Mouse (Mus musculus): ENCODE data around the gene Cfh. TPM values are rescaled to one million over a fixed set of nuclear protein-coding genes. Genes with fewer than 3 reads are reported as not detected.
"Not testable (repeated sequence)": the region's sequence is repeated elsewhere in the genome, so short reads cannot be mapped to it uniquely, and the experiment has no call there.

The Cfh gene
- polyA plus RNA-seq (2014; fragmentation: Nextera tagmentation; extraction: Ambion mirVana) = 0.80 and 1.1 TPM in 2 replicates

- H3K27ac ChIP-seq (replicated peaks; ENCODE audit: low read depth, low read length); H3K9me3 ChIP-seq (ENCODE audit: control insufficient read depth, low read length); H3K4me1 ChIP-seq (ENCODE audit: control insufficient read depth, insufficient read depth, low read length); ATAC-seq (ENCODE audit: insufficient number of reproducible peaks, low FRiP score, low TSS enrichment, low read depth); H3K9ac ChIP-seq (ENCODE audit: low read length); H3K27me3 ChIP-seq (ENCODE audit: control insufficient read depth, insufficient read depth, low read length); H3K4me3 ChIP-seq (ENCODE audit: low read depth, low read length); H3K4me2 ChIP-seq (ENCODE audit: low read depth, severe bottlenecking); H3K36me3 ChIP-seq (ENCODE audit: control insufficient read depth, insufficient read depth, low read length); DNase-seq (ENCODE audit: low spot score): not testable (repeated sequence)
Observed at GRCm38 (mm10) chr1:140183664-140184063, at the start of gene Cfh. Cfh (minus strand) TSS chr1:140183764.

DNA sequence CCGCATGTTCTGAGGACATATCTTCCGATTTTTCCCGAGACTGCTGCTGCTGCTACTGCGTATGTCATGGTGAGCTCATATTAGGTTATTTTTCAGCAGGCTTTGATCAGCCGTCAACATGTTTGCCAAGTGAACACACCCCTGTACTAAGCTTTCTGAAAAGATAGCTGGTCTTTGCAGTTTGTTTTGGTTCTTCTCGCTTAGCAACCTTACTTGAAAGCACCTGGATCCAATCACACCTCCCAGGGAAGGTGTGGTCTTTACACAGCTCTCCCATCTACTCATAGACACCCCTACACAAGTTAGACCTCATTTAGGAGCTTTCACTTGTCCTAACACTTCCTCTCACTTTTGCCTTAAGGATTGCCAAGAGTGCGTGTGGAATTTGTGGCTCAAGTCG, 43.1 kb upstream of the Cfh start:
- DNase-seq (ENCODE audit: low spot score) (no peak), ATAC-seq (ENCODE audit: insufficient number of reproducible peaks, low FRiP score, low TSS enrichment, low read depth) (no peak)
- no peaks in the 10 kb centered on the region for H3K9me3 ChIP-seq (ENCODE audit: control insufficient read depth, low read length)

DNA sequence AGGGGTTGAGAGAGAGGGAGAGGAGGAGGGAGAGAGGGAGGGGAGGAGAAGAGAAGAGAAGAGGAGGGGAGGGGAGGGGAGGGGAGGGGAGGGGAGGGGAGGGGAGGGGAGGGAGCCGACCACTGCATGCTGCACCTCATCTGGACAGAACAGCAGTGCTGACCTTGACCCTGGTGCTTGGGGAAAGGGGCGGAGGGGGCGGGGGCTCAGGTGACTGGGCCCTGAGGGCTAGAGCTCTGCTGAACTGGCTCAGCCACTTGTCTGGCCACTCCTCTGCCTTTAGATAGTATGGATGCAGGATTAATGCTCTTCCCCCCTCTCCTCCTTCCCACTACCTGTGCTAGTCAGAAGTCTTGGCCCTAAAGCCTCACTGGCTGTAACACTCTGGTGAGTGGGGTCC, 41.7 kb upstream of the Cfh start:
- no peaks in the 10 kb centered on the region for H3K4me1 ChIP-seq (ENCODE audit: control insufficient read depth, insufficient read depth, low read length)
- no peak overlapping the region for H3K9ac ChIP-seq (ENCODE audit: low read length)
- no peak for DNase-seq (ENCODE audit: low spot score)
- H3K27me3 ChIP-seq (ENCODE audit: control insufficient read depth, insufficient read depth, low read length) = no peaks in the 10 kb centered on the region
- ATAC-seq (ENCODE audit: insufficient number of reproducible peaks, low FRiP score, low TSS enrichment, low read depth) = no peak
- H3K9me3 ChIP-seq (ENCODE audit: control insufficient read depth, low read length) = no peaks in the 10 kb centered on the region
- 20% methylated on average over 1 of the region's 3 CpGs for WGBS
- no peak overlapping the region for H3K27ac ChIP-seq (replicated peaks; ENCODE audit: low read depth, low read length)
- no peaks in the 10 kb centered on the region for H3K36me3 ChIP-seq (ENCODE audit: control insufficient read depth, insufficient read depth, low read length)
- H3K4me2 ChIP-seq (ENCODE audit: low read depth, severe bottlenecking) = no peak overlapping the region
- no peak overlapping the region for H3K4me3 ChIP-seq (ENCODE audit: low read depth, low read length)

More for the DNA sequence above, 43.1 kb upstream of the Cfh start:
- H3K27ac ChIP-seq (replicated peaks; ENCODE audit: low read depth, low read length) = no peak overlapping the region
- no peaks in the 10 kb centered on the region for H3K4me1 ChIP-seq (ENCODE audit: control insufficient read depth, insufficient read depth, low read length)
- no peaks in the 10 kb centered on the region for H3K27me3 ChIP-seq (ENCODE audit: control insufficient read depth, insufficient read depth, low read length)
- WGBS = 83% methylated on average over 8 of the region's 8 CpGs
- H3K36me3 ChIP-seq (ENCODE audit: control insufficient read depth, insufficient read depth, low read length) = no peaks in the 10 kb centered on the region
- no peak overlapping the region for H3K9ac ChIP-seq (ENCODE audit: low read length)
- no peak overlapping the region for H3K4me2 ChIP-seq (ENCODE audit: low read depth, severe bottlenecking)
- no peak overlapping the region for H3K4me3 ChIP-seq (ENCODE audit: low read depth, low read length)

- WGBS = 86% methylated on average over 2 of the region's 2 CpGs
- H3K36me3 ChIP-seq (ENCODE audit: control insufficient read depth, insufficient read depth, low read length) = no peaks in the 10 kb centered on the region
- ATAC-seq (ENCODE audit: insufficient number of reproducible peaks, low FRiP score, low TSS enrichment, low read depth) = no peak
- H3K4me1 ChIP-seq (ENCODE audit: control insufficient read depth, insufficient read depth, low read length) = no peaks in the 10 kb centered on the region
- no peak overlapping the region for H3K4me3 ChIP-seq (ENCODE audit: low read depth, low read length)
- H3K27ac ChIP-seq (replicated peaks; ENCODE audit: low read depth, low read length) = no peak overlapping the region
- no peak overlapping the region for H3K4me2 ChIP-seq (ENCODE audit: low read depth, severe bottlenecking)
- no peak for DNase-seq (ENCODE audit: low spot score)
- no peaks in the 10 kb centered on the region for H3K27me3 ChIP-seq (ENCODE audit: control insufficient read depth, insufficient read depth, low read length)
- no peak overlapping the region for H3K9ac ChIP-seq (ENCODE audit: low read length)
- H3K9me3 ChIP-seq (ENCODE audit: control insufficient read depth, low read length) = no peaks in the 10 kb centered on the region
Observed at GRCm38 (mm10) chr1:140205329-140205728, 21.8 kb upstream of the Cfh start.

GRCm38 (mm10) chr1:140188500-140188899, 4.9 kb upstream of the Cfh start:
- DNase-seq (ENCODE audit: low spot score); H3K4me1 ChIP-seq (ENCODE audit: control insufficient read depth, insufficient read depth, low read length); H3K9ac ChIP-seq (ENCODE audit: low read length); H3K36me3 ChIP-seq (ENCODE audit: control insufficient read depth, insufficient read depth, low read length); ATAC-seq (ENCODE audit: insufficient number of reproducible peaks, low FRiP score, low TSS enrichment, low read depth); H3K27ac ChIP-seq (replicated peaks; ENCODE audit: low read depth, low read length); H3K27me3 ChIP-seq (ENCODE audit: control insufficient read depth, insufficient read depth, low read length); H3K9me3 ChIP-seq (ENCODE audit: control insufficient read depth, low read length); H3K4me3 ChIP-seq (ENCODE audit: low read depth, low read length); H3K4me2 ChIP-seq (ENCODE audit: low read depth, severe bottlenecking): not testable (repeated sequence)
- 83% methylated on average over 2 of the region's 2 CpGs for WGBS

DNA sequence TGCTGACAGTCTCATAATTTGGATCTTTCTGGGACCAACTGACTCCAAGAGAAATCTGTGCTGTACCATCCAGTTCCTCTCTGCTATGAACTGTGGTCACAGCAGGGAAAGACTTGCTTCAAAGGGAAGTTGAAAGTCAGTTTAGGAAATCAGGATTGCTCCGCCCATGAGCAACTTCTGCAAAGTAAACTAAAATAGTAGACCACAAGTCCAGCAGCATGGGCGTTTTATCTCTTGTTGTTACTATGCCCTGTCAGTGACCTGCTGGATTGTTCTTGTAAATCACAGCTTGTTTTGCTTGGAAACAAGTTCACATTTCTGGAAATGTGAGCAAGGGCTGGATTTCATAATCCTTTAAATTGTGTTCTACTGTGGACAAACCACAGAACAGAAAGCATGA, 356 bp downstream of the Cfh start:
- no peak for ATAC-seq (ENCODE audit: insufficient number of reproducible peaks, low FRiP score, low TSS enrichment, low read depth)
- H3K9ac ChIP-seq (ENCODE audit: low read length) = no peak overlapping the region
- no peak overlapping the region for H3K4me2 ChIP-seq (ENCODE audit: low read depth, severe bottlenecking)
- no peak overlapping the region for H3K27ac ChIP-seq (replicated peaks; ENCODE audit: low read depth, low read length)
- no peaks in the 10 kb centered on the region for H3K27me3 ChIP-seq (ENCODE audit: control insufficient read depth, insufficient read depth, low read length)
- H3K4me1 ChIP-seq (ENCODE audit: control insufficient read depth, insufficient read depth, low read length) = no peaks in the 10 kb centered on the region
- H3K4me3 ChIP-seq (ENCODE audit: low read depth, low read length) = no peak overlapping the region
- no peaks in the 10 kb centered on the region for H3K9me3 ChIP-seq (ENCODE audit: control insufficient read depth, low read length)
- H3K36me3 ChIP-seq (ENCODE audit: control insufficient read depth, insufficient read depth, low read length) = no peaks in the 10 kb centered on the region
- DNase-seq (ENCODE audit: low spot score) = no peak
- WGBS = 67% methylated on average over 2 of the region's 2 CpGs

- Histone ChIP-seq H3K4me1 (ENCODE audit: control insufficient read depth, insufficient read depth, low read length) (no peaks in the 10 kb centered on the region), H3K27me3 (ENCODE audit: control insufficient read depth, insufficient read depth, low read length) (no peaks in the 10 kb centered on the region), H3K9ac (ENCODE audit: low read length) (no peak overlapping the region), H3K36me3 (ENCODE audit: control insufficient read depth, insufficient read depth, low read length) (no peaks in the 10 kb centered on the region), H3K4me3 (ENCODE audit: low read depth, low read length) (no peak overlapping the region), H3K9me3 (ENCODE audit: control insufficient read depth, low read length) (no peaks in the 10 kb centered on the region), H3K4me2 (ENCODE audit: low read depth, severe bottlenecking) (no peak overlapping the region), H3K27ac (replicated peaks; ENCODE audit: low read depth, low read length) (no peak overlapping the region)
- DNase-seq (ENCODE audit: low spot score) (no peak), ATAC-seq (ENCODE audit: insufficient number of reproducible peaks, low FRiP score, low TSS enrichment, low read depth) (no peak)
- 70% methylated on average over 1 of the region's 1 CpGs for WGBS
Observed at GRCm38 (mm10) chr1:140180125-140180524, 3.4 kb downstream of the Cfh start.

DNA sequence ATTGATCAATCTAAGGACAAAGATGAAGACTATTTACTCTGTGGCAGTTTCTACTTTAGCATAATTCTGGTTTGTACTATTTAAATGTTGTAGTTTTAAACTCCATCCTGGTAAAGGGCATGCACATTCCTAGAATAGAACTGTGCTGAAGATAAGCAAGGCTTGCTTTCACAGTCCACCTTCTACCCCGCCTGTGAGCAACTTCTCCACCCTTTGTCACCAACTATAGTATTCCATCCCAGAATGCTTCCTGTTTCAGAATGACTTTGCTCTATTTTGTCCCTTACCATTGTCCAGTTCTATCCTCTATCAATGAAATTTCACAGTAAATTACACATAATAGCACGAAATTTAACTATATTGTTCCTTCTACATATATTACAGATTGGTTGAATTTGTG, 8.1 kb downstream of the Cfh start:
- DNase-seq (ENCODE audit: low spot score) = no peak

GRCm38 (mm10) chr1:140171581-140172154, 11.9 kb downstream of the Cfh start:
- H3K27me3 ChIP-seq (ENCODE audit: control insufficient read depth, insufficient read depth, low read length) = no peaks in the 10 kb centered on the region
- no peak overlapping the region for H3K4me3 ChIP-seq (ENCODE audit: low read depth, low read length)
- H3K4me2 ChIP-seq (ENCODE audit: low read depth, severe bottlenecking) = no peak overlapping the region
- no peak overlapping the region for H3K27ac ChIP-seq (replicated peaks; ENCODE audit: low read depth, low read length)
- H3K36me3 ChIP-seq (ENCODE audit: control insufficient read depth, insufficient read depth, low read length) = no peaks in the 10 kb centered on the region
- 51% methylated on average over 4 of the region's 4 CpGs for WGBS
- H3K9me3 ChIP-seq (ENCODE audit: control insufficient read depth, low read length) = no peaks in the 10 kb centered on the region
- H3K9ac ChIP-seq (ENCODE audit: low read length) = no peak overlapping the region
- no peak for DNase-seq (ENCODE audit: low spot score)
- no peak for ATAC-seq (ENCODE audit: insufficient number of reproducible peaks, low FRiP score, low TSS enrichment, low read depth)
- no peaks in the 10 kb centered on the region for H3K4me1 ChIP-seq (ENCODE audit: control insufficient read depth, insufficient read depth, low read length)

More for the DNA sequence above, 8.1 kb downstream of the Cfh start:
- H3K4me3 ChIP-seq (ENCODE audit: low read depth, low read length) = no peak overlapping the region
- H3K9ac ChIP-seq (ENCODE audit: low read length) = no peak overlapping the region
- no peaks in the 10 kb centered on the region for H3K36me3 ChIP-seq (ENCODE audit: control insufficient read depth, insufficient read depth, low read length)
- no peaks in the 10 kb centered on the region for H3K9me3 ChIP-seq (ENCODE audit: control insufficient read depth, low read length)
- no peak overlapping the region for H3K4me2 ChIP-seq (ENCODE audit: low read depth, severe bottlenecking)
- no peak overlapping the region for H3K27ac ChIP-seq (replicated peaks; ENCODE audit: low read depth, low read length)
- H3K4me1 ChIP-seq (ENCODE audit: control insufficient read depth, insufficient read depth, low read length) = no peaks in the 10 kb centered on the region
- no peak for ATAC-seq (ENCODE audit: insufficient number of reproducible peaks, low FRiP score, low TSS enrichment, low read depth)
- H3K27me3 ChIP-seq (ENCODE audit: control insufficient read depth, insufficient read depth, low read length) = no peaks in the 10 kb centered on the region
- WGBS = 78% methylated on average over 2 of the region's 2 CpGs
